Mouse (Mus musculus) left cerebral cortex, postnatal 36 days (tissue): Measurements from ENCODE around the gene Ptgis. TPM values are rescaled to one million over a fixed set of nuclear protein-coding genes. Genes with fewer than 3 reads are reported as not detected.

ENCODE experiments used
- DNase-seq, 2 experiments: peaks; one replicate each; pipeline ENCODE4 v3.0.0; 2021 to 2022; ENCODE audit warnings: low spot score in 2 of 2, mixed read lengths in 1 of 2
- intact Hi-C: fragments of 180-260 bp; cut with DNase I; formaldehyde crosslinking; loops from one replicate; pipeline ENCODE4 v1.15.1; 2025
- total RNA-seq, 2 experiments: library from RNA; stranded (reverse); gene quantifications; 2 replicates each; pipeline ENCODE4 v1.2.3; 2021

Gene Ptgis
- 1 to 10 TPM; 1.6 to 1.8 TPM for total RNA-seq

DNA sequence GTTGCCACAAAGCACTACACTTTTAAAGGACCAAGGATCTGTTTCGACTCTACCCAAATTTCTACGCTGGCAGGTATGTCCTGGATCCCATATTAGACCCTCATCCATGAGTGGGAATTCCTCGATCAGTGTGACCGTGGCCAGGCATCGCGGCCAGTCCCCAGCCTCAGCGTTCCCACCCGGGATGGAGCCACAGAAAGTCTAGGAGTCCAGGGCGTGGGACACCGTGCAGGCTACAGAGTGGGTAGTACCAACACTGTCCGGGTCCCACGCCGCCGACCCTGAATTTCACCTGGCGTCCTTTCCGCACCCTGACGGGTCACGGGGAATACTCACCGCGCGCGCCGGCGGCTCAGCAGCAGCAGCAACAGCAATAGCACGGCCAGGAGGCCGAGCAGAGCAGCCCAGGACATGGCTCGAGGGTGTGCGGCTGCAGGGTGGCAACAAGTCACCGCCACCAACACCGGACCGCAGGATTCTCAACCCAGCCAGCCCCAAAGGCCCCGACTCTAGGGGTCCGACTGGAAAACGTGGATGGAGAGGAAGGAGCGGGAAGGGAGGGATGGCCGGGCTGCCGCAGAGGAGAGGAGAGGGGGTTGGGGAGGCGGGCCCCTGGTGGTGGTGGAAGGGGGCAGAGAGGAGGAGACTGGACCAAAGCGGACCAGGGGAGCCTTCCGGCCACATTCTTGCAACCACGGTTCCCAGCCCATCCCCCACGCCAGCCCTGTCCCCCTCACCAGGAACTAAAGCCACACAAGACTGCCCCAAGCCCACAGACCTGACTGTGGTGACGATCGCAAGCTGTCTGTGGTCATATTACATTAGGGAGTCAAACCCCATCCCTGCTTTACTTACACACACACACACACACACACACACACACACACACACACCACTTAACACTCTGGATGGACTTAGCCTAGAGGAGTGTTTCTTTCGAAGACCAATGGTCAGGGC, at the start of gene Ptgis:
Ptgis (minus strand) TSS at position 597 of the 957 bp plus-strand sequence.
- intact Hi-C loops, result no loop called here
- DNase-seq, result no peak

DNA sequence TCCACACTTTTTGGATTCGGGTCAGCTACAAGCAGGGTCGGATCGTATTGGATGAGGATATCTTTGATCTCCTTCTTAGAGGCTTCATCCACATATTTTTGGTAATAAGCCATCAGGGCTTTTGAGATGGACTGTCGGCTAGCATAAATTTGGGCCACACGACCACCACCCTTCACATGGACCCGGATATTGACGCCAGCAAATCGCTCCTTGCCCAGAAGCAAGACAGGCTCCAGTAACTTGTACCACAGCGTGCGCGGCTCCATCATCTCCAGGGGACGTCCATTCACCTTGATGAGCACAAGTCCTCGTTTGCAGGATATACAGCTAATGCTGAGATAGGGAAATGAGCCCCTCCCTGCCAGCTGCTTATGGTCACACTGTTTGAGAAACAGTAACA, 41.1 kb upstream of the Ptgis start:
- intact Hi-C loops, result loop anchor here (5.0 kb wide), 1 partner anchor 136 kb away; no protein-coding TSS in a partner anchor
- peak in 1 of 2 experiments; percentile 2 for DNase-seq

DNA sequence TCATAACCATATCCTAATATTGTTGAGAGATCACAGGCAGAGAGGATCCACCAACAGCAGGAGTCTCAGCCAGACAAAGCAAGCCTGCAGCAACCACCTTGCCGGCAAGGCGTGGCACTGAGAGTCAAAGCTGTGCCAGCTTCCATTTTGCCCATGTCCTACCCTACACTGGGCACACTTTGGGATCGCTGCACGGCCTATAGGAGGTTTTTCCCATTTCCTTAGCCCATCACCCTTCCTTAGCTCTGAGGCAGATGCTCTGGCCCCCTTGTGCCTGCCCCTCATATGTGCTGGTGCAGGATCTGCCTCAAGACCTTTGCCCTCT, 40.5 kb upstream of the Ptgis start:
- intact Hi-C loops, result loop anchor here (5.0 kb wide), 1 partner anchor 136 kb away; no protein-coding TSS in a partner anchor

DNA sequence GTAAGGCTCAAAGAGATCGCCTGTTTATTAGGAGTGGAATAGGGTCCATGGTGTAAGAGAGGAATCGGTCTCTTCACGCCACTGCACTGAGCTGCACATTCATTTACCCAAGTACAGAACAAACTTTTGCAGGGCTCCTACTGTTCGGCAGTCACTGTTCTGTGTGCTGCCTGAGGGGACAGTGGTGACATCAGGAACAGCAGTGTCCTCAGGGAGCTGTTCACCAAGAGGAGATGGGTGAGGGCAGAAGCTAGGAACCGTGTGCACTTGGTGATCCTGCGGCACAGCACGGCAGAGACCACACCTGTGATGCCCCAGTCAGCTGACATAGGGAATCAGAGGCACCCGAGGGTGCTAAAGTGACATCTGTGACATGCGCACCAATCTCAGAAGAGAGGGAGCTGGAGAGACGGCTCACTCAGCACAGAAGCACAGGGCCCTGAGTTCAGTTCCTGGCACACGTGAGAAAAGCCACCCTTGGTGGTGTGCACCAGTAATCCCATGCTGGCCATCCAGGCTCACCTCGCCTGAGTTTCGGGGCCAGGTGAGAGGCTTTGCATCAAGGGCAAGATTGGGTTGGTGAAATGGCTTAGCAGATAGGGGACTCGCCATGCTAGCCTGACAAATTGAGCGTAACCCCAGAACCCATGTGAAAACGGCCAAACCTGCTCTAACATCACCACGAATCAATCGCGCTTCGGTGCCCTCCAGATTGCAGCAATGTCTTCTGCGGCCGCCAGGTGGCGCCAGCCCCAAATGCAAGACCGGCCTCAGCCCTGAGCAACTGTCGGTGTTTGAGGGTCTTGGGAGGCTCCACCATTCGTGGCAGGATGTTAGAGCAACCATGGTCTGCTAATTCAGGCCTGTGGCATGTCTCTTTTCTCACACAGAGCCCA, 39.9 kb upstream of the Ptgis start:
- intact Hi-C loops, result loop anchor here (5.0 kb wide), 1 partner anchor 137 kb away; no protein-coding TSS in a partner anchor
- DNase-seq, result peak; percentile 74 to 77

More for the DNA sequence above, 40.5 kb upstream of the Ptgis start:
- DNase-seq, result no peak

DNA sequence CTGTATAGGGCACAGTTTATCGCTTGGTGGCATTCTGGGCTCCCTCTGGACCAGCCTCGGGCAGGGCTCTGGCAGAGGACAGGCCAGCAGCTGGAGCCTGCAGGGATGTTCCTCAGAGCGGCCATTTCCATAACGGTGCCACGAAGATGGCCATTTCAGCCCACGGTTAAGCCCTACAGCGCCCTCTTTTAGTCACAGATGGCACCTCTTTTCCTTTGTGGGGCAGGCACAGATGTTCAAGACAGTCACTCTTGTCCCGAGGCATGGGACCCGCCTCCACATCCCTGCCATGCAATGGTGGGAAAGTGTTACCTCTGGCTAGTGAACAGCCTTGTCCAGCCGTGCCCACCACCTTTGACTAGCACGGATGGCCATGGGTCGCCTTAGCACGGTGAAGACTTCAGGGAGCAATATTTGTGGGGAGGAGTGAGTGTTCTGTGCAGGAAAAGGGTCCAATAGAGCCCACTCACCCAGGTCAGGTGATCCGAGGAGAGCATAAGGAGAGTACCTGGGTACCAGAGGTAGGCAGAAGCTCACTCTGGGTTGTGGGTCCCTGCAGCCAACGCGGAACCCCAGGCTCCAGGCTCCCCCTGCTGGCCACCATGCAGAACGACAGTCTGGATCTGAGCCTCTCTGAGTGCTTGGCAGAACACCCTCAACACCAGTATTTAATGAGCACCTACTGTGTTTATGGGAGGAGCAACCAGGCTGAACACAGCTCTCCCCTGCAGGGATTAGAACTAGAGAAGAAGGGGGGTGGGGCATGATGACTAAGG, 38.5 kb upstream of the Ptgis start:
- DNase-seq, result peak; percentile 44 to 50
- intact Hi-C loops, result loop anchor here (1.0 to 5.0 kb wide), 3 partner anchors 57 to 206 kb away; no protein-coding TSS in a partner anchor

DNA sequence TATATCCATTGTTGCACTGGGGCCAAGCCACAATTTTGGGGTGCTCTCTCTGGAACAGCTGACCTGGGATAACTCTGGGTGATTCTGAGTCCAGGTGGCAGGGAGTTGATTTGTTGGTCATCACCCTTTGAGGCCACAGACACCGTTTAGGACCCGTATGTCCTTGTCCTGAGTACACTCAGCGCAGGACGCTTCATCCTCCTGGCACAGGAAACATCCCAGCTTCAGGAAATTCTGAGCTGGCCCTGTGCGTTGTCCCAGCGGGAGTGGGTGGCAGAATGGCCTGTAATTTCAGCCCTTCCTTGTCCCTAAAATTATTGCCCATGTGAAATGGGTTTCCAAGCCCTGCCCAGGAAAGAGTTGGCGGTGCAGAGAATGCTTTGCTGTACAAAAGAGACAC, 37.6 kb upstream of the Ptgis start:
- intact Hi-C loops, result loop anchor here (2.0 to 5.0 kb wide), 2 partner anchors 184 to 205 kb away; no protein-coding TSS in a partner anchor
- DNase-seq, result peak in 1 of 2 experiments; percentile 1

DNA sequence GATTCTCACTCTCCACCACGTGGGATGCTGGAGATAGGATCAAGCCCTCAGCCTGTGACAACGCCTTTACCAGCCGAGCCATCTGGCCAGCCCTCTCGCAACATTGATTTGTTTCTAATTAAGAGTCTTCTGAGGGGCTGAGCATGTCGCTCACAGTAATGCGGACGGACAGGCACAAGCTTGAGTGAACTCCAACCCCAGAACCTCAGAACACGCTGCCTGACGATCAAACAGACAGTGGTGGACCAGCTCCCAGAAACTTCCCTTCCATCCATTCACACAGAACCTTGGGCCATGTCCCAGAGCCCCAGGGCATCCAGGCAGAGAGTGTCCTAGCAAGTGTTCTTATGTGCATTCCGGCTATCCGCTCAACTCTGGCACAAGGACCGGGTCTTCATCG, 36.6 kb upstream of the Ptgis start:
- no peak for DNase-seq
- intact Hi-C loops, result loop anchor here (5.0 kb wide), 1 partner anchor 185 kb away; no protein-coding TSS in a partner anchor

DNA sequence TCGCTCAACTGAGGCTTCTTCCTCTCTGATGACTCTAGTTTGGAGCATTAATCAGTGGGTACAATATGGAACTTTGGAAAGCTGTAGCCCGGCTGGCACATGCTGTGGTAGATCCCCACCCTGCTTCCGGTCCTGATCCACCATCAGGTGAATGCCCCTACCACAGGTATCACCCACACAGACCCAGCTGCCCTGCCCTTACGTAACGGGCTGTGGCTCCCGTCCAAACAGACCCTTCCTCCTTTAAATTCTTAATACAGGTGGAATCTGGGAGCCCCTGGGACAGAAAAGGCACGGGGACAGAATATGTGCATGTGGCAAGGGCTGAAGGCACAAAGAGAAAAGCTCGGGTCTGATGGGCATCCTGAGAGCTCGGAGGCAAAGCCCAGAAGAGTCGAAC, 35.5 kb upstream of the Ptgis start:
- DNase-seq, result peak in 1 of 2 experiments; percentile 0

DNA sequence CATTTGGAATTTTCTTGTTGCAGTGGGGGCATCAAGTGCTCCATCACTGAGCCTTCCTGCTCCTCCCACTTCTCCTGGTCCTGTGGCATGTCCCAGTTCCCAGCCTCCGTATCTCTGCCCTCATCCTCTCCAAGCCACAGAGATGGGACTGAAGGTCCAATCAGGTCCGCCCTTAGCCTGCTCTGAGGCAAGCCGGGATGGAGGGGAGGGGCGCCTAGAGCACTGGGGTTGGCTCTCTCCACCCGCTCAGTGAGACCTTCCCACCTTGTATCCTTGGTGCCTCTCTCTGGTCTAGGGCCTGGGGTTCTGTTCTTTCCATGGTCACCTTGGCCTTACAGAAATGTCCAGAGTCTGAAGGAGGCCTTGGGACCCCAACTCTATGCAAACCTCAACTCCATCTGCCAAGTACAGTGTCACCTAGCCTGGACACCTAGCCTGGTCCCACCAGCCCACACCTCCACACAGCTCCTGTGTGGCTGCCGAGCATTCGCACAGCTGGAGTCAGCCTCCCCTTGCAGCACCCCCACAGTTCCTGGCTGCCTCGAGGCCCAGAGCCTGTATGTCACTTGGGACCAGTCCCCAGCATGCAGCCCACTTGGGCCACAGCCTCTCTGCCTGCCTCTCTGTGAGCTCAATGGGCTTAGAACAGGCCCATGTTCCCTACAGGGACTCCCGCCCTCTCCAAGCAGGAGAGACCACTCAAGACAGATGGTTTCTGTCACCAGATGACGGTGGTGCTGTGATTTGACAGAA, 34.5 kb upstream of the Ptgis start:
- intact Hi-C loops, result loop anchor here (5.0 kb wide), 1 partner anchor 187 kb away; no protein-coding TSS in a partner anchor
- DNase-seq, result peak in 1 of 2 experiments; percentile 2

More for the DNA sequence above, 35.5 kb upstream of the Ptgis start:
- intact Hi-C loops, result loop anchor here (5.0 kb wide), 1 partner anchor 186 kb away; no protein-coding TSS in a partner anchor

DNA sequence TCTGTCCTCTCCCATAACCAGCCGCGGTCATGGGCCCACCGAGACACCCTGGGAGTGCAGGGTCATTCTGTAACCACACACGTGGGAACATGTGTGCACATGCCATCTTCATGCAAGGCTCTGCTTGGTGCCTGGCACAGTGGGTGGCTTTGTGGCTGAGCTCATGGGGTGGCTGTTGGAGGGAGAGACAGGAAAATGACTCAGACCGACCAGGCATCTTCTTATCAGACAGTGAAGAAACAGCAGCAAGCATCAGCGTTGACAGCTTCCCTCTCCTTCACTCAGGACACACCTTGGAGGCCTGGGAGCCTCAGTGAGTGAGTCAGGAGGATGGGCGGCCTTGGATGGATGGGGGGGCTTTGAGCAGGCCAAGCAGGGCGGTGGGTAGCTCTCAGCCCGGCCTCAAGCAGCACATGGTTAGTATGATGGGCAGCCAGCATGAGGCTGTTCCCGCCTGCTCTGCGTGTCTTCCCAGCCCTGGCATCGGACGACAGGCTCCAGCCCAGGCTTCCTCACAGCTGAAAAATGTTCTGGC, 32.9 kb upstream of the Ptgis start:
- intact Hi-C loops, result no loop called here
- DNase-seq, result peak in 1 of 2 experiments; percentile 1

DNA sequence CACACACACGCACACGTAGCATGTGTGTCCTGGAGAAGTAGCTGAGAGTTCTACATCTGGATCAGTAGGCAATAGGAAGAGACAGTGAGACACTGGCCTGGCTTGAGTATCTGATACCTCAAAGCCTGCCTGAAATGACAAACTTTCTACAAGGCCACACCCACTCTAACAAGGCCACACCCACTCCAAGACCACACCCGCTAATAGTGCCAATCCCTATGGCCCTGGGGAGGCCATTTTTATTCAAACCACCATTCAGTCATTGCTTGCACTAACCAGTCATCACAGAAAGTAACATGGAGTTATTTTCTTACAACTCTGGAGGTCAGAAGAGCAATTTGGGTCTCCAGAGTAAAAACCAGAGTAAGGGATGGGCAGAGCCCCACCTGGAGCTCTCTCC, 32.3 kb upstream of the Ptgis start:
- DNase-seq, result peak in 1 of 2 experiments; percentile 1
- intact Hi-C loops, result no loop called here

DNA sequence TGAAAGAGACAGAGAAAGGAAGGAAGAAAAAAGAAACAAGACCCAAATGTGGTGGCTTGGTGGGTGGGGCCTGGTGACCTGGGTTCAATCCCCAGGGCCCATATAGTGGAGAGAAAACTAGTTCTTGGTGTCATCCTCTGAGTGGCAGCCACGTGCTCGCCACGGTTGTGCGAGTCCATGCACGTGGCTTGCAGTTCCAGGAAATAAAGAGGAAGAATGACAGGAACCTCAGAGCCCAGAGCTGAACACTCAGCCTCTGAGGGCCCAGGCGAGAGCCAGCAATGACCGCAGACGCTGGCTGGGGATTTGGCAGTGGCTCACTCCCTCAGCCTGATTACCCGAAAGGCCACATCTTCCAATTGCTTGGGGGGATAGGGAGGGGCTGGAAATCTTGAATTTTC, 30.7 kb upstream of the Ptgis start:
- peak in 1 of 2 experiments; percentile 1 for DNase-seq
- intact Hi-C loops, result no loop called here

DNA sequence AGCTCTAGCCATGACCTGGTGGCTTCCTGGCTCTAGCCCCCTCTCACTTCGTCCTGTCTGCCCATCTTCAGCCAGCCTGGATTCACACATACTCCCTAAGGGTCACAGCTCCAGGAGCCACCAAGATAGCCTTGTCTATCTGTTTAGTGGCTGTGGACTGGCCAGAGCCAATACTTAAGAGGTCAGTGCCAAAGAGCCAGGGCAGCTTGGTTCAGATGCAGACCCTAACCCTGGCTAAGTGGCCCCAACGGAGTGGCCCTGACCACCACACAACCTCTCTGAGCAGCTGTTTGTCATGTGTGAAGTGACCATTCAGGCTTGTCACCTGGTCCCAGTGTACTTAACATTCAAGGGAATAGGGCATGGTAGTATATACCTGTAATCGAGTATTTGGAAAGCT, 30.1 kb upstream of the Ptgis start:
- no peak for DNase-seq
- intact Hi-C loops, result no loop called here

DNA sequence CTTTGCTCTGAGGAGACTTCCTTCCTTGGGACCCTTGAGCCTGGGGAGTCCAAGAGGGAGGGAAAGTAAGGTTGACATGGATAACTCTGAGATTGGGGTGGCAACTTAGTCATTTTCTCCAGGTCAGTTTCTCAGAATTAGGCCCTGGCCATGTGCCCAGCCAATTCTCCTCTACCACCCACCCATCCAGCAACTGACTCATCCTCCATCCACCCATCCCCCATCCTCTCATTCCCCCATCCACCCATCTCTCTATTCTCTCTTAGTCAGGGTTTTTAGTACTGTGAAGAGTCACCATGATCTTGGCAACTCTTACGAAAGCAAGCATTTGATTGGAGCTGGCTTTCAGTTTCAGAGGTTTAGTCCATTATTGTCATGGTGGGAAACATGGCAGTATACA, 28.3 kb upstream of the Ptgis start:
- intact Hi-C loops, result no loop called here
- peak in 1 of 2 experiments; percentile 0 for DNase-seq

DNA sequence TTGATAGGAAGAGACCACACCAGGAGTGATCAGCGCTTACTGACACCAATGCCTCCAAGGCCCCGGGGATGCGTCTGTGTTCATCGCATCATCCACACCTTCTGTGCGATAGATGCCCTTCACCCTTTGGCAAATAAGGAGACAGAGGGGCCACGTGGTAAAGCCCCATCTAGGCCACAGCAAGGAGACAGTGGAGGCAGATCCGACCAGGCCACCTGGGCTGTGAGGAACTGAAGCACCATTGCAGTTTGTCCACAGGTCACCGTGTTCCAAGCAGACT, 27.9 kb upstream of the Ptgis start:
- DNase-seq, result peak in 1 of 2 experiments; percentile 3
- intact Hi-C loops, result no loop called here

DNA sequence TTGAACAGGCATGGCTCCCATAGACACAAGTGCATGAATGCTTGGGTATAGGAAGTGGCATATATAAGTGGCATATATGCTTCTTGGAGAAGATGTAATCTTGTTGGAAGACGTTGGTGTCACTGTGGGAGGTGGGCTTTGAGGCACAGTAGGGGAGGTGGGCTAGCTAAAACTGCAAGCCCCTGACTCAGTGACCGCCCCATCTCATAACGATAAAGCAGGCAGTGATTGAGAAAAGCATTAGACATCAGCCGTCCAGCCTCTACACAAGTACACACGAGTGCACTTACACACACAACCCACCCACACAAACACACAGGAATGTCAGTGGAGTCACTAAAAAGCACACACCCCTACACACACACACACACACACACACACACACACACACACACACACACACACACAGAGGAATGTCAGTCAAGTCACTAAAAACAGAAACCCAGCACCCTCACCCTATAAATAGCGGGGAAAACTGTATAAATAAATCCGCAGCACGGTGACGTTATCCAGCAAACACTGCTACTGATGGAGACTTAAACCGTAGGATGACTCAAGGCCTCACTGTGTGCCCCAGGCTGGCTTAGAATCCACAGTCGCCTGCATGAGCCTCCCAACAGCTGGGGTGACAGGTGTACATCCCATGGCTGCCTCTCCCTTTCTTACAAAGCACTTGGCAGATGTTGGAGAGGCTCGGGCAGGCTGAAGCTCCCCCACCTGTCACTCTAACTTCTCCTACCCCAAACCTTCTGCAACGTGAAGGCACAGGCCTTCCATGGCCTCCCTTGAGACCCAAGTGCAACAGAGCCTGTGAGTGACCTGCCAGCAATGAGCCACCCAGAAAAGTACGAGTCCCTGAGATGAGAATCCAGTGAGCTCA, 27.4 kb upstream of the Ptgis start:
- intact Hi-C loops, result no loop called here
- DNase-seq, result peak in 1 of 2 experiments; percentile 14

DNA sequence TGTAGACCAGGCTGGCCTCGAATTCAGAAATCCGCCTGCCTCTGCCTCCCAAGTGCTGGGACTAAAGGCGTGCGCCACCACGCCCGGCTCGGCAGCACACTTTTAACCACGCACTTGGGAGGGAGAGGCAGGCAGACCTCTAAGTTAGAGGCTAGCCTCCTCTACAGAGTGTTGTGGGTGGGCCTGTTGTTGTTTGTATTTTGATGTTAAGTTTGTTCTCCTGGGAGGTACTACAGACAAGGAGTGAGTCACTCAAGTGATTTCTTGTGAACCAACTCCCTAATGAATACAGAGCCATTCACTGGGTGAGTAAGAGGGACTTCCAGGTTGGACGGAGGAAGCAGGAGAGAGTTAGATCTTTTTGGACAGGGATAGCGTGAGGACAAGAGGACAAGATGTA, 25.8 kb upstream of the Ptgis start:
- intact Hi-C loops, result no loop called here
- DNase-seq, result no peak
